Mouse (Mus musculus) adrenal gland, postnatal 10 days (tissue): ENCODE data around the gene BB287469. TPM values are rescaled to one million over a fixed set of nuclear protein-coding genes. Genes with fewer than 3 reads are reported as not detected.
"Not testable (repeated sequence)": the region's sequence is repeated elsewhere in the genome, so short reads cannot be mapped to it uniquely, and the experiment has no call there.

Experiments
- DNase-seq: peaks from one replicate; pipeline ENCODE4 v3.0.0; 2021; ENCODE audit warnings: mixed read lengths
- long read RNA-seq, 2 experiments: library from polyadenylated mRNA; stranded (forward); transcript quantifications; one replicate each; pipeline ENCODE4 v2.0.0; 2021
- total RNA-seq, 2 experiments: library from RNA; stranded (reverse); gene quantifications; 2 replicates each; pipeline ENCODE4 v1.2.3; 2021

BB287469 gene
- total RNA-seq = not detected
- long read RNA-seq, experiment 1 = 0 reads
- long read RNA-seq, experiment 2 = 0 reads

- DNase-seq = not testable (repeated sequence)
Observed at GRCm38 (mm10) chr12:87816277-87816676, at the start of gene BB287469. TSS of gene BB287469 (plus strand) at chr12:87816577.

- not testable (repeated sequence) for DNase-seq
Observed at GRCm38 (mm10) chr12:87775655-87776054, 40.7 kb upstream of the BB287469 start, which contains the start of gene Gm21319. TSS of gene Gm21319 (minus strand) at chr12:87775755.

- not testable (repeated sequence) for DNase-seq
Observed at GRCm38 (mm10) chr12:87795212-87795611, 21.2 kb upstream of the BB287469 start, which contains the start of gene Gm21936. TSS of gene Gm21936 (plus strand) at chr12:87795512.

- DNase-seq = not testable (repeated sequence)
Observed at GRCm38 (mm10) chr12:87797971-87798370, 18.4 kb upstream of the BB287469 start.

- DNase-seq = not testable (repeated sequence)
Observed at GRCm38 (mm10) chr12:87842239-87842638, 25.9 kb downstream of the BB287469 start, which contains the start of gene Gm2001. TSS of gene Gm2001 (minus strand) at chr12:87842339.

- not testable (repeated sequence) for DNase-seq
Observed at GRCm38 (mm10) chr12:87850657-87851056, 34.3 kb downstream of the BB287469 start.

GRCm38 (mm10) chr12:87856067-87856466, 39.7 kb downstream of the BB287469 start:
- DNase-seq = not testable (repeated sequence)

GRCm38 (mm10) chr12:87861740-87862692, 45.6 kb downstream of the BB287469 start:
- not testable (repeated sequence) for DNase-seq

GRCm38 (mm10) chr12:87863638-87864037, 47.3 kb downstream of the BB287469 start:
- not testable (repeated sequence) for DNase-seq

GRCm38 (mm10) chr12:87864048-87864447, 47.7 kb downstream of the BB287469 start:
- DNase-seq = not testable (repeated sequence)

Other genes with a start within 250 kb of the BB287469 start
- gene Oog1, start 213.9 kb upstream of the BB287469 start, total RNA-seq = not detected
- not detected for gene Gm4027, start 197.7 kb upstream of the BB287469 start, total RNA-seq
- gene Gm16381, start 172.0 kb upstream of the BB287469 start, total RNA-seq = not detected
- not detected for gene Gm21319, start 40.8 kb upstream of the BB287469 start, total RNA-seq
- gene Gm21936, start 21.1 kb upstream of the BB287469 start, total RNA-seq = not detected
- gene Gm2001, start 25.8 kb downstream of the BB287469 start, total RNA-seq = not detected
- gene Gm2016, start 57.5 kb downstream of the BB287469 start, total RNA-seq = not detected
- gene Gm2022, start 78.8 kb downstream of the BB287469 start, total RNA-seq = not detected
- not detected for gene Gm2035, start 103.3 kb downstream of the BB287469 start, total RNA-seq
- gene Gm2042, start 137.5 kb downstream of the BB287469 start, total RNA-seq = not detected
- not detected for gene Gm2075, start 195.3 kb downstream of the BB287469 start, total RNA-seq
- gene Gm6803, start 202.2 kb downstream of the BB287469 start, total RNA-seq = not detected
- gene Gm2056, start 210.4 kb downstream of the BB287469 start, total RNA-seq = not detected